Mouse (Mus musculus): Measurements from ENCODE around the gene Tmem185b.

The Tmem185b gene

DNA sequence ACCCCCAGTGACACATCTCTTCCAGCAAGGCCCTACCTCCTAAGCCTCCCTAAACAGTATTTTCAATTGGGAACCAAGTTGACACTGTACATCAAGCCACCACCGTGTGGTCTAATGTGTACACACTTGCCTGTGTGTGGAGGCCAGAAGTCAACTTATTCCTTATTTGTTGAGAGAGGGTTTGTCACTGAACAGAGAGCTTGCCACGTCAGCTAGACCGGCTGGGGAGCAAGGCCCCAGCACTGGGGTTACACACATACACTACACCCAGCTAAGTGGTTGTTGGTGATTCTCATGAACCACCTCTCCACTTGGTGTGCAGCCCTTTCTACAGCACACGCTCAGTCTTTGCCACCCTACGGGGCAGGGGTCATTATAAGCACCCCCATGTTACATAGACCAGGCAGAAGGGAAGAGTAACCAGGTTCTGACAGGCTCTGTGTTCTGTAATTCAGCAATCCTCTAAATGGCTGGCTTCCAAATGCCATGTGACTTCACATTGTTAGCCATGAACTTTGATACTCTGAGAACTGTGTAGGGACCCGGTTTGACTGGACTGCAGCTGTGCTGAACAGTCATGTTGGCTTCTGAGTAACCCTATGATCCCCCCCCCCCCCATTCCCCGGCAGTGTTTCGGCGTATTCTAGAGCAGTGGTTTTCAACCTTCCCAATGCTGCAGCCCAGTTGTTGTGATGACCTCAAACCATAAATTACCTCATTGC is 15.0 kb downstream of the Tmem185b start:
- no peak for DNase-seq

- no peak for DNase-seq
These were observed 15.6 kb downstream of the Tmem185b start for GRCm38 (mm10) chr1:119541570-119541969.

DNA sequence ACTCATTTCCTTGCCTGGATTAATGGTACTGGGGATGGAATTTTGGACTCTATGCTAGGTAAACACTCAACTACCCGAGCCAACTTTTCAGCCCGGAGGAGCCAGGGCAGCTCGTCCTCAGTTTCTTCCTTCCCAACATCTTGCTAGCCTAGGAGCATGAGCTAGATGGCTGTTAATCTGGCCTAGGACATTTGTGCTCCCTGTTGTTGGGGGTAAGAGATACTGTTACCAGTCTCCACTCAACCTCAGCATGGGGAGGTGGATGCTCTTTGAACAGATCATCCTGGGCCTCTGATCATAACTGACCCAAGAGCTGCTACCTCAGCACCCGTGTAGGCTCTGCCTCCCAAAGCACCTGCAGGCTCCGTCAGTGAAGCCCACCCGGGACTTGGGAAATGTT is 17.4 kb downstream of the Tmem185b start:
- DNase-seq: no peak

GRCm38 (mm10) chr1:119544611-119545155 is 18.7 kb downstream of the Tmem185b start:
- DNase-seq: no peak

GRCm38 (mm10) chr1:119545164-119545563 is 19.2 kb downstream of the Tmem185b start:
- no peak for DNase-seq

DNA sequence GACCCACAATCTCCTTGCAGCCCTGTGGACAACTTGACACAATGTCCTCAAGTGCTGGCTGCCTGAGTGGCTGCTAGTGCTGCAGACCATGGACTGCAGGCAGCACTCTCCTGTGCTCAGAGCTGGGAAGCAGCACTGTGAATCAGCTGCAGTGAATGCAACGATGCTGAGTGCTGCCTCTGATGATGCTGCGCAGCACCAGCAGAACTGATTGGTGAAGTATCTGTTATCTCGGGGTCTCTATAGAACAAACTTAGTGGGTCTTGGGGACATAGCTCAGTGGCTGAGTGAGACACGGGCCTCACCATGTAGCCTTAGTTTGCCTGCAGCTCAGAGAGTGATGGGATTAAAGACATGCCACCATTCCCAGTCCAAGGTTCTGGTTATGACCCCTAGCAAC is 19.7 kb downstream of the Tmem185b start:
- DNase-seq: no peak

DNA sequence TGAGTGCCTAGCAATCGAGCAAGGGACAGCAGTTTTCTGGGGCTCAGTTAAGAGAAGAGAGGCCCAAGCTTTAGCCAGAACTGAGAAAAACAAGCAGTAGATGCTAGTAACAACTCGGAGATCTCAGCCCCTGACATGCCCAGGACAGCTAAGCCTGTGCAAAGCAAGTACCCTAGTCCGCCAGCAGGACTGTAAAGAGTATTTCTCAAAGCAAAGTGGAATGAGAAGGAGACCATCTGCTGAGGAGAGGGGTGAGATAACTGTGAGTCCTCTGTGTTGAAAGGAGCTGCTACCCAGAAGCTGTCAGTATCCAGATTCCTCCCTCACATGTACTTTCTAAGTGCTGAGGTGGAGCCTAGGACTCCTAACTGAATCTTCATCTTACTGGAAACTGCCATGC is 20.5 kb downstream of the Tmem185b start:
- DNase-seq: no peak

DNA sequence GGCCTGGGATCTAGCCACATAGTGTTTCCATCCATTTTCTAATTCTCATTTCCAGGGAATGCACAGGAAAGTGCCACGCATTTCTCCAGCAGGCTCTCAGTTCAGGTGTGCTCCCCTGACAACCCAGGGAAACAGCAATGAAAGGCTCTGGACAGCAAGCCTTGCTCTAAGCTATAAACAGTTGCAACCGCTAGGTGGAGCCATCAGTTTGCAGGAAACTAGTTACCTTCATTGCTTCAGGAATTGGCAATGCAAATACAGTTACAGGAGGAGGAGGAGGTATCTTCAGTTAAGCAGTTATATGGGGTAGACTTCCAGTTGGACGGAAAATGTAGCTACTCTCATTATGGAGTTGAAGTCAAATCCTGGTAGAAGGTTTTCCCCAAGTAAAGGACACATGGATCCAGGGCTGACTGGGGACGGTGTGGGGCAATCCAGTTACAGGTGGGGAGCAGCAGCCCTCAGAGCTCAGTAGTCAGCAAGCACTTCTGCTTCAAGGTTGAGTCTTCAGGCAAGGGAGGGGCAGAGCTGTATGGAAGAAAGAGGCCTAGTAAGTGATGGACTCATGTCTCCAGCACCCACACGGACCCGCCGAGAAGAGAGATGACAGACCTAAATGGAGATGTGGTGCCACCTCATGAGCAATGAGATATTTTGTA is 22.8 kb downstream of the Tmem185b start:
- DNase-seq: peak; percentile 92 to 95

DNA sequence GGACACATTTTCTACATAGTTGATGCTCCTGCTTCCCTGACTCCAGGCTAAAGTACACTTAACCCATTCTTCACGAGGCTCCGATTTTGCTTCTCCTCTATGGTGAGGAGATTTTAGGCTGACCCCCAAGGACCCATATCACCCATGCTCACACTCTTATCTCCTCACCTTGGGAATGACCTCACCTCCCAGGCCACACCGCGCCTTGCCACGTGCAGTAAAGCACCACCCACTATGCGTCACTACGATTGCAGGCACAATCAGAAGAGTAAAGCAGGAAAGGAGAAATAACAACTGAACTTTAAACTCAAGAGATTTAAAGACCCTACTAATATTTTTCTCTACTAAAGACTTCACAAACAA is 23.3 kb downstream of the Tmem185b start:
- no peak for DNase-seq

- no peak for DNase-seq
These were observed 24.1 kb downstream of the Tmem185b start for GRCm38 (mm10) chr1:119550064-119550463.

DNA sequence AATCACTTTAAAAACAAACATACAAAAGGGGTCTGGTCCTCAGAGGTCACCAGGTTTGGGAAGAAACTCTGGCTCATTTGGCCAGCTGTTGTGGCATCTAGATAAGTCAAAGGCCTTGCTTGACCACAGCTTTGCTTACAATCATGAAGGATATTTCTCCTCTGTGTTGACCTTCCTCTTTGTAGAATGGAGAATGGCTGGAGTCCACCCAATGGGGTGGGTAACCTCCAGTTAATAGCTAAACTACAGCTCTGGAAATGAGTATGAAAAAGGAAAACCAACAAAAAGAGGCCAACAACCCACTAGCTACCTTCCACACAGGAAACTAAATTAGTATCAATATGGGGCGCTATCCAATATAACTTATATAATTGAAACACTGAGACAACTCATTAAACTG is 25.7 kb downstream of the Tmem185b start:
- DNase-seq: no peak

GRCm38 (mm10) chr1:119555651-119556050 is 29.7 kb downstream of the Tmem185b start:
- no peak for DNase-seq

DNA sequence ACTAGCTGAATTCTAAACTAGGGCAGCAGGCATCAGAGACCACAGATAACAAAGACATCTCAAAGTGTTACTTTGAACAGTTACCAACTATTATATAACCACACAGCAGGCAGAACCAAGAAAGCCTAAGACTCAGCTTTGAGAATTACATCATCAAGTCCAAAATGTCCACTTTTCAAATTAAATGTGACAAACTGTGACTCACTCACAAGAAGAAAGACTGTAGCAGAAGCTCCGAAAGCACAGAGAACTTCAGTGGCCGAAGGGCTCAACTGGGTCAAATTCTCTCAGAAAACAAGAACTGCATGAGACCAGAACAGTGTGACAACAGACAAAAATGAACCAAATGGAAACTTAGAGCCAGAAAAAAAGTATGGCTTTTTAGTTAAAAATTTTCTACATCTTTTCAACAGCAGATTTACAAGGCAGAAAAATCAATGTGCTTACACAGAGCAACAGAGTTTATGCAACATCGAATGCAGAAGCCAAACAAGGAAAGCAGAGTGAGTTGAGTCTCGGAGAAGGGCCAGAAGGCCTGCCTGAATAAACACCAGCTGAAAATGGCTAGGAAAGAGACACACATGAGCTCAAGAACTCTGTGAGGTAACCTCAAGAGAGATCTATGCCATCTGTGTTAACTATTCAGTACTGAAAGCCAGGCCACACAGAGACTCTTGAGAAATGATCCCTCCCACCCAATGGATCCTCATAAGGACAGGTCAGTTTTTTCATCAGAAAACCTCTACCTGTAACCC is 31.9 kb downstream of the Tmem185b start:
- no peak for DNase-seq

DNA sequence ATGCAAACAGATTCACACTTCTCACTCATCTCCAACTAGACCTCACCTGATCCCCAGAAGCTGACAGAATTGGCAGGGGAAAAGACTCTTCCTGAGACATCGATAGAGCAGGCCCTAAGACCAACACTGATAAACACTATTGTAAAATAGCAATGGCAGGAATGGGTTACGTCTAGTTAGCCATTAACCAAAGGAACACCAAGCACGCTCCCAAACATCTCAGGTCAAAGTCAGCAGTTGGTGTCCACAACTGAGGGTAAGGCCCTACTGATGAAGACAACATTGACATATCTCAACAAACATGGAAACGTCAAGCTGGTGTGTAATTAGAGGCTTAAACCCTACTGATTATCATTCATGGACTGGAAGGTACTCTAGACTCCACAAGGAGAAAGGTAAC is 39.6 kb downstream of the Tmem185b start:
- no peak for DNase-seq

- no peak for DNase-seq
These were observed 44.2 kb downstream of the Tmem185b start for GRCm38 (mm10) chr1:119570134-119570533.
